Comparison of ENCODE assay signal across 27 mouse cellular contexts in genomic region chr13:104014038-104014437, GRCm38 (mm10).
DNase-seq lines count a peak whose midpoint lies in the region; ATAC-seq and TF ChIP-seq lines count a peak whose summit lies in the region.
"Had no signal": no experiment of that assay in that cellular context is flagged by ENCODE, and none has a peak within 500 bp of the region (broad histone marks: within the 10 kb centered on the region; RNA-seq: fewer than 3 reads in every experiment).

No protein-coding gene starts in this region.

- no peaks in the 10 kb centered on the region for H3K27me3 ChIP-seq in testis, adult 2 months (ENCODE audit: control insufficient read depth, insufficient read depth, low read length)
- H3K27me3 ChIP-seq: limb, embryonic 12.5 days; liver, embryonic 15.5 days; megakaryocyte, embryonic 14.5 days had no signal

- H3K4me1 ChIP-seq in testis, adult 2 months (ENCODE audit: control insufficient read depth, insufficient read depth, low read length), result peaks cover 2% of the 10 kb centered on the region; the same call in 1 of the 2 replicates
- H3K4me1 ChIP-seq: liver, embryonic 15.5 days had no signal

- no peaks in the 10 kb centered on the region for H3K36me3 ChIP-seq in testis, adult 2 months (ENCODE audit: control insufficient read depth, insufficient read depth, low read length)
- H3K36me3 ChIP-seq: forebrain, embryonic 10.5 days; G1E; limb, embryonic 12.5 days; liver, embryonic 15.5 days; neural tube, embryonic 13.5 days had no signal

- H3K27ac ChIP-seq in testis, adult 2 months (ENCODE audit: control insufficient read depth, insufficient read depth, low read depth, low read length), result no peak overlapping the region
- H3K27ac ChIP-seq: forebrain, embryonic 10.5 days; hindbrain, embryonic 14.5 days; left cerebral cortex, adult 2 months; limb, embryonic 12.5 days; liver, embryonic 15.5 days; neural tube, embryonic 13.5 days had no signal

- ATAC-seq in granulocyte monocyte progenitor cell, adult 5-6 weeks (replicated peaks; ENCODE audit: poor library complexity, severe bottlenecking), result peak; percentile 89
- ATAC-seq: forebrain, embryonic 16.5 days; intestine, postnatal 0 days had no signal

- TF ChIP-seq CTCF in testis, adult 2 months (IDR thresholded peaks at IDR 0.05; ENCODE audit: control insufficient read depth, insufficient read depth, insufficient replicate concordance, low read depth, low read length), result no peak

- peak; percentile 64 for DNase-seq in heart, adult 11 months
- DNase-seq in heart, adult 18-20 months, result no peak
- no peak for DNase-seq in testis, postnatal 14 days (ENCODE audit: low spot score)
- no peak for DNase-seq in neural tube, embryonic 10.5 days (ENCODE audit: extremely low spot score, low spot score)
- no peak for DNase-seq in c-Kit-positive CD71-positive TER-119-positive erythroid progenitor cells, embryonic 14.5 days (ENCODE audit: low spot score)
- DNase-seq: adrenal gland, postnatal 25 days; B cell, adult 2 months; cerebellum, adult 2 months; cerebellum, postnatal 14 days; kidney, adult 9 months; kidney, postnatal 10 days; lung, embryonic 14.5 days; midbrain, embryonic 14.5 days; right cerebral cortex, postnatal 4 days; thymus, postnatal 14 days had no signal

- peak overlapping the region; percentile 35 for H3K4me3 ChIP-seq in testis, adult 2 months (ENCODE audit: control insufficient read depth, low read depth, low read length)
- H3K4me3 ChIP-seq: forebrain, embryonic 10.5 days; left cerebral cortex, adult 2 months; limb, embryonic 12.5 days; liver, embryonic 15.5 days; megakaryocyte, embryonic 14.5 days; neural tube, embryonic 13.5 days had no signal

- no peak for TF ChIP-seq POLR2A in testis, adult 2 months (IDR thresholded peaks at IDR 0.05; ENCODE audit: control insufficient read depth, low read depth, low read length)
